Mouse (Mus musculus) kidney, adult 18-20 months (tissue): ENCODE measurements around the gene Cyp3a41a.
"Not testable (repeated sequence)": the region's sequence is repeated elsewhere in the genome, so short reads cannot be mapped to it uniquely, and the experiment has no call there.

Source experiments
- DNase-seq: peaks from one replicate; pipeline ENCODE4 v3.0.0; 2021

Gene Cyp3a41a

DNA sequence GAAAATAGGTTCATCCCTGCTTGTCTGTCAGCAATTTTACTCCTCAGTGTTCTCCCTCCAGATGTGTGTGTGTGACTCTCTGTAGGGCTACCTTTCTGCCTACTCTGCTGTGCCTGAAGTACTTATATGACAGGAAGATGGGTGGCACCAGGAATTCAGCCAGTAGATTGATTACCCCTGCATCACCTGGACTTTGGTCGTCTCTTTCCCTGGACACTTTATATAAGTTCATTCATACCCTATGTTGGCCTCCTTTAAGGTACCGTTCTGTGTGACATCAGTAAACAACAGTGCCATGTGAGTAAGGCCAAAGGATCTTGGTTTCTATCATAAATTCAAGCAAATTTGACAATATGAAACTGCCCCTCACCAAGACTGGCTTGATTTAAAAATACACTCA lies at the start of gene Cyp3a41a:
Cyp3a41a (minus strand) TSS at position 101 of the 400 bp plus-strand sequence.
- DNase-seq = not testable (repeated sequence)

DNA sequence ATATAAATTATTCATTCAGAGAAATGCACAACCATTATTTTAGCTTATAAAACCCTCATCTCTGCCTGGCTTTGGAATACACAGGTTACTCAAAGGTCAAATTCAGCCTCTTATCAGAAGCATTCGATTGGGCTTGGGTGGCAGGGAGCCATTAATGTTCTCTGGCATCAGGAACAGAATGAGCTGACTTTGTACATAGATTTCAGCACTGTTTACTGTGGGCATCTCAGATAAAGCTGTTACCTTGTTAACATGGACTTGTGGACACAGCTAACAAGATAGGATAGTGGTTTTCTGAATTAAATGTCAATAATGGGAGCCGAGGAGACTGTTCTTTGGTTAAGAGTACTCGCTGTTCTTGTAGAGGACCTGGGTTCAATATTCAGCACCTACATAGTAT lies 17.6 kb upstream of the Cyp3a41a start:
- not testable (repeated sequence) for DNase-seq

DNA sequence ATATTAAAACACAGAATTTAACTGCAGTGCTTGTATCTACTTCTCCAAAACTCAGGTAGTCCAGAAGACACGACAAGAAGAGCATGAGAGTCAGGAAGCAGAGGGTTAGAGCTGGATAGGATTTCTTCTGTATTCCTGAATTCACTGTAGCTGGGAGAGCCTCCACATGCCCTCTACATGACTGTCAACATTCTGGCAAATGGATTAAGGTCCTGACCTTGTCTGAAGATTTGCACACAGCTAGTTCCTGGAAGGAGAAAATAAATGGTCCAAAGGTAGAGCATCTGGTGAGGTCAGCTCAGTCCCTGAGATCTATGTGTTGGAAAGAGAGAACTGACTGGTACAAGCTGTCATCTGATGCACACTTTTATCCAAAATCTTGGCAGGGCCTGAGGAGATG lies 5.6 kb downstream of the Cyp3a41a start:
- not testable (repeated sequence) for DNase-seq

DNA sequence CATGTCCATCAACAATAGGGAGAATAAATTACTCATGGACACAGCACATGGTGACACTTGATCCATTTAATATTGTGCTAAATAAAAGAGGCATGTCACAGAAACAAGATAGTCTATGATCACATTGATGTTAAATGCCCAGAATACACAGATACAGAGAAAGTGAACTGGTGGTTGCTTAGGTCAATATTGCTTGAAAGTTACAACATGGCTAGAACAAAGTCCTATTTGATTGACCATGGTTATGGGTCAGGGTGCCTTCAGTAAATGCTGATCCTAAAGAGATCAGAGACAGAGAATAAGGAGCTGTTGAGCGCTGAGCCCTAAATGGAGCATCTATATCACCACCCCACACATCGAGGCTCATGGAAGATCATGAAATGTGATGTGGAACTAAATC lies 12.6 kb downstream of the Cyp3a41a start:
- not testable (repeated sequence) for DNase-seq

GRCm38 (mm10) chr5:145662007-145662406 lies 57.9 kb downstream of the Cyp3a41a start:
- no peak for DNase-seq

GRCm38 (mm10) chr5:145647779-145648178 lies 72.2 kb downstream of the Cyp3a41a start:
- no peak for DNase-seq
